Mouse (Mus musculus) T-helper 1 cell (primary cell): ENCODE measurements around the gene Apopt1.
"Not testable (repeated sequence)": the region's sequence is repeated elsewhere in the genome, so short reads cannot be mapped to it uniquely, and the experiment has no call there.

ENCODE experiments used
- in situ Hi-C: fragments of 300-600 bp; cut with MboI, MseI; formaldehyde crosslinking; loops from one replicate; pipeline ENCODE4 v1.15.1; 2025; ENCODE audit warnings: high pct_unique_total_duplicates

Gene Apopt1

DNA sequence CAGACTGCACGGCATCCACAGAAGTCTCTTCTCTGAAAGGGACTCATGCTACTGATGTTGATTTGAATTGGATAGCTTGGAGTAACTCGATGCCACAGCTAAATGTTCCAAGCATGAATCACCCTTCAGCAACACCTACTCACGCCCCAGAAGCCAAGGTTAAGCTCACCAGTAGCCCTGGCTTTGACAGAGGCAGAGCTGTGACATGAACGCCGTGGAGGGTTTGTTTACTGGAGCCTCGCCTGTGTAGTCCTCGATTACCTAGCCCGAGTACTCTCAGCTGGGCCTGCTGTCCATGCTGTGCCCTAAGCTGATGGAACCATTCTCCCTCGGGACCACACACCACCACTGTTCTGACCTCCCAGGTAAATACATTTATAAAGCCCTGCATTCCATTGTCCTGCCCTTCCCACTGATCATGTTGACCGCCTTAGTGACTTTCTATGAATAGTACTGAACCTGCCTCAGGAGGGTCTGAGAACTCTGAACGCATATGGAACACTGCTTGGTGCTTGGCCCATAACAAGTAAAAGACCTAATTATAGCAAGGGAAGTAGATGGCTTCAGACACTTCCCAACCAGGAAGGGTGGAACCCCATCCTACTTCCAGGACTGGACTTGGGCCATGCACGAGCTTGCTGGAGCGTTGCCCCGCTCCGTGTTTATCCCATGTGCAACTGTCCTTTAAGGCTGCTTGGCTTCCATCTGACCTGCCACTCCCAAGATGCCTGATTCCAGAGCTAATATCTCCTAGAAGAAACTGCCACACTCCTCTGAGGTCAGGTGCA lies 7.7 kb upstream of the Apopt1 start:
- in situ Hi-C loops, result no loop called here

- in situ Hi-C loops, result no loop called here
Observed at GRCm38 (mm10) chr12:111708181-111708580, 4.9 kb upstream of the Apopt1 start.

DNA sequence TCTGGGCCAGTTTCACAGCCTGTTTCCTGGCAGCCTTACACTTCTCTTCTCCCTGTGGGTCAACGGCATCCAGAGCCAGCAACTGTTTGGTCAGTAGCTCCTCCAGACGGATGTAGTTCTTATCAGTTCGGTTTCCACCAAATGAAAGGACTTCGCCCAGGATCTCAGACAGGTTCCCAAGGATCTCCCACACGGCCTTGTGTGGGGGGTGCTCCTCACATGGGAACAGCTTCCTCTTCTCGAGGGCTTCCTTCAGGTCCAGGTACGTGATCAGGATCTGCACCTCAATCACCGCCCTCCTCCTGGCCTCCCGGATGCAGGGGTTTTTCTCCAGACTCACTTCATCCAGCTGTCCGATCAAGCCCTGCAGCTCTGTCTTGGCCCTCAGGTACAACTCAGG lies 3.0 kb upstream of the Apopt1 start:
- in situ Hi-C loops, result no loop called here

GRCm38 (mm10) chr12:111712476-111712875 lies 585 bp upstream of the Apopt1 start:
- in situ Hi-C loops, result no loop called here

- in situ Hi-C loops, result not testable (repeated sequence)
Observed at GRCm38 (mm10) chr12:111713880-111714279, 819 bp downstream of the Apopt1 start.

DNA sequence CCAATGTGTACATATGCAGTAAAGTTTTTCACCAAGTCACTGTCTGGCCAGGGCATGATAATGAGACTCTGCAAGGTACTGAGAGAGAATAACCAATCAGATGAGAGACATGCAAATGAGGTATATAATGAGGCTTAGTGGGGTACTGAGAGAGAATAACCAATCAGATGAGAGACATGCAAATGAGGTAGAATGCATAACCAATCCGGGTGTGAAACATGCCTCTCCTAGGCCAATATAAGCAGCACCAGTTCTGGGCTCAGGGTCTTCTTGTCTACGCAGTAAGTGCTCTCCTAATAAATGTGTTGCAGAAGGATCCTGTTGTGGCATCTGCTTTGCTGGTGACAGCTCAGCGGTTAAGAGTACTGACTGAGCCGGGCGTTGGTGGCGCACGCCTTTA lies 3.4 kb downstream of the Apopt1 start:
- in situ Hi-C loops, result no loop called here

GRCm38 (mm10) chr12:111718656-111719055 lies 5.6 kb downstream of the Apopt1 start:
- in situ Hi-C loops, result no loop called here

- in situ Hi-C loops, result no loop called here
Observed at GRCm38 (mm10) chr12:111720222-111720621, 7.2 kb downstream of the Apopt1 start.

GRCm38 (mm10) chr12:111722654-111723053 lies 9.6 kb downstream of the Apopt1 start:
- in situ Hi-C loops, result no loop called here

DNA sequence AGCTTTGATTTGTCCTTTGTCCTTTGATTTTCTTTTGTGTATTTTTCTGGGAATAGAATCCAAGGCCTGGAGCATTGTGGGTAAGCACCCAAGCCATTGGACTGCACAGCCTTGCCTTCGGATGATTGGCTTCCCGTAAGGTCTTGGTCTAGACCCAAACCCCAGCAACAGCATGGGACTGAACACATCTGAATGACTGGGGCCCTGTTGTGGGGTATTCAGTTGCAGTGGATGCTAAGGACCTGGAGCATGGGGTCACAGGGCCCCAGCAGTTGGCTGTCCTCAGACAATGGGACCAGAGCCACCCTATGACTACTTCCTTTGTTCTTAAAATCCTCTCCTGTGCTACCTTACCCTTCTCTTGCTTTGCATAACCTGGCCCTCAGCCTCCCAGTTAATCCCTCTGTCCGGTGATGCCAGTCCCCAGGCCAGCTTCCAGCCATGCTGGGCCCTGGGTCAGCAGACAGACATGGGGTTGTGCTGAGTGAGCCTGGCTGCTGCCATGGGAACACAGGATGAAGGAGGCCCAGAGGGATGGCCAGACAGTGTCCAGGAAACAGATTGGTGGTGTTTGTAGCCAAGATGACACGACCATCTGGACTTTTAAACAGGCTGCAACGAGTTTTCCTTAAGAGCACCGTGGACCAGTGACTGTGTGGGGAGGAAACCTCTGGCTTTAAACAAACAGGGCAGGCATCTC lies 11.7 kb downstream of the Apopt1 start:
- in situ Hi-C loops, result no loop called here

DNA sequence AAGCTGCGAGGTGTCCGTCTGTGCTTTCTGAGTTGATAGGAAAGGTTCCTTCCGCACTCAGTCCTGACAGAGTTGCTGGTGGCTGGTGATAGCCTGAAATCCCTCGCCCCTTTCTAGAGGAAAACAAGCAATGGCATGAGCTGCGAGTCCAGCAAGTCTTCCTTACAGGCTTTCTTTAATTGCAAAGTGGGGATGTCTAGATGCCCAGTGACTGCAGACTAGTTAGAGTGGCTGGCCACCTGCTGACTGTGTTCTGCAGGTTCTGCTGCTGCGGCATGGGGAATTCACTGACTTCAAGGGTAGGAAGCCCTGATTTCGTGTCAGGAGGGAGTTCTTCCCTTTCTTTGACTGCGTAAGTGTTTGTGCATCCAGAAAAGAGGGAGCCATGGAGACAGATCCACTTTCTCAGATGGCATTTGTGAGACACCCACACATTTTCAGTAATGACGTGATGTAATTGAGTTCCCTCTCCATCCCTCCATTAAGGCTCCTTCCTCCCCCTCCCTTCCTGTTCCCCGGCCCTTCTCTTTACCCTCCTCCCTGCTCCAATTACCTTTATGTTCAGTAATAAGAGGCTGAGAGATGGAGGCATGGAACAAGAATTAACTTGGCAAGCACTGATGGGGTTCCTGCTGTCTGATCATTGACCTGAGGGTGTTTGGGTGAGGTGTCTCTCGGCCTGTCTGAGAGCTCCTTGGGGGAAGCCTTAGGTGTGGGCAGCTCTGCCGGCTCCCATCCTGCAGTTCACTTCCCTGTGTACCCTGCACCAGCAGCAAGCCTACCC lies 12.5 kb downstream of the Apopt1 start:
- in situ Hi-C loops, result no loop called here

GRCm38 (mm10) chr12:111726122-111726463 lies 13.0 kb downstream of the Apopt1 start:
- in situ Hi-C loops, result no loop called here

DNA sequence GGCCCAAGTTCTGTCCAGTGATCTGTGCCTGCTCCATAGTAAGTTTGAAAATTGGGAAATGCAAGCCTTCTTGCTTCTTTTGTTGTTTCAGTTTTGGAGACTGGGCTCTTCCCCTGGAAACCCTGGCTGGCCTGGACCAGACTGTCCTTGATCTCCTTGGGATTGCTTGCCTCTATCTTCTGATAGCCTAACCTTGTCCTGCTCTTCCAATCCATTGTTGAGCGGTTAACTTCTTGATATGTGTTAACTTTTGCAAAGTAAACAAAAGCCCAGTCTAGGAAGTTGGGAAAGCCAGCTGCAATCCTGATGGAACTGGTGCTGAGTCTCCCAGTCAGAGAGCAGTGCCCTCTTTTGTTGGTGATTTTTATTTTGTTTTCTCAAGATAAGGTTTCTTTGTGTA lies 14.9 kb downstream of the Apopt1 start:
- in situ Hi-C loops, result no loop called here

GRCm38 (mm10) chr12:111731822-111732807 lies 19.1 kb downstream of the Apopt1 start:
- in situ Hi-C loops, result loop anchor here (5.0 kb wide), 1 partner anchor 65 kb away; no protein-coding TSS in a partner anchor

GRCm38 (mm10) chr12:111732921-111733320 lies 19.9 kb downstream of the Apopt1 start:
- in situ Hi-C loops, result loop anchor here (5.0 kb wide), 1 partner anchor 66 kb away; no protein-coding TSS in a partner anchor

DNA sequence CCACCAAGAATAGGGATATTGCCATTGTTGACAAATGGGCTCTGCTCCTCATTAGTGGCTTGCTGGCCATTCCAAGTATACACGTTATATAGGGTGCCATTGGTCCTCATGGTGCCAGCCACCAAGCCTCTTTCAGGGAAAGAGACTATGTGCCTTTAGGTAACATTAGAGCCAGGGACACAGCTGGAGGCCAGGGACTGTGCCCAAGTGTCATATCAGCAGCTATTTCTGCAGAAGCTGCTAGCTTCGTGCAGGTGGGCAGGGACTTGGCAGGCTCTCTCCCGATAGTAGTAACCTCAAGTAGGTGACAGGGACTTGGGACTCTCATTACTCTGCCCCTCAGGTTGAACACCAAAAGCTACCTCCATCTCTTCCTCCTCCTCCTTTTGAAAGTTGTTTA lies 21.9 kb downstream of the Apopt1 start:
- in situ Hi-C loops, result loop anchor here (5.0 kb wide), 1 partner anchor 68 kb away; no protein-coding TSS in a partner anchor

GRCm38 (mm10) chr12:111736676-111737075 lies 23.6 kb downstream of the Apopt1 start:
- in situ Hi-C loops, result not testable (repeated sequence)

DNA sequence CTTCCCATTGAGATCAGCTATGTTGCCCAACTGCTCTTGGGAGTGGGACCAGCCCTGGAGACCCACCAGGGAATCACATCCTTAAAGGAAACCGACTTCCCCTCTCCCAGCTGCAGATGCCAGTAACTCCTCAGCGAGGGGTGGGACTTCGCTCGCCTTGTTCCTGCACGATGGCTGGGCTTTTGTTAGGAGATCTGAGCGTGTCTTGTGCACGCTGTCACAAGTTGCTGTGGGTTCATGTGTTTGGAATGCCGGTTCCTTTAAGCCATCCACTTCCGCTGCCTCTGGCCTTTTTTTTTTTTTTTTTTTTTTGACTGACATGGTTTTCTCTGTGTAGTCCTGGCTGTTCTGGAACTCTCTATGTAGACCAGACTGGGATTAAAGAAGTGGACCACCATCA lies 24.3 kb downstream of the Apopt1 start:
- in situ Hi-C loops, result no loop called here

- in situ Hi-C loops, result no loop called here
Observed at GRCm38 (mm10) chr12:111738754-111739153, 25.7 kb downstream of the Apopt1 start.

- in situ Hi-C loops, result no loop called here
Observed at GRCm38 (mm10) chr12:111741338-111741737, 28.3 kb downstream of the Apopt1 start.

GRCm38 (mm10) chr12:111743419-111743818 lies 30.4 kb downstream of the Apopt1 start:
- in situ Hi-C loops, result no loop called here
